ENCODE assay signal across 1 mouse cellular context in the genomic region with DNA sequence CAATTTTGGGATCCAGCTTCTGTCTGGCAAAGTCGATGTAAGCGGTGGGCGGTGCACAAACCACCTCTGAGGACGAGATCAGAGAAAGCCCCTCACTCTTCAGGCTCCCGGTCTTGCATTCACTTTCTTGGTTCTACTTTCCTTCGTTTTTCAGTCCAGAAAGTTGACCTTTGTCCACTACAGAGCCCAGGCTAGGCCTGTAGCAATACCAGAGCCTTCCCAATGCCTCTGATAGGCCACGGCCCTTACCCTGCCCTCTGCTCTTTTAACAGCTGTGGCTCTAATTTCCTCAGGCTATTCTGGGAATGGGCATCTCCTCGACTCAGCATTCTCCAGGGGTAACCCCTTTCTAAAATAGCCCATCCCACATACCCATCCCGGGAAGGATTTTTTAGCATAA.
TF ChIP-seq lines count a peak whose summit lies in the region.

No protein-coding gene starts in this region.

TF ChIP-seq in MEL, 35 proteins besides CTCF, POLR2A, EP300 and RAD21 (continued from another document):
- no peak for TF ChIP-seq ELF1 (IDR thresholded peaks at IDR 0.05; ENCODE audit: low read depth, low read length)
